Comparison of ENCODE assay signal across 18 mouse cellular contexts in genomic region chr4:126502141-126502976, GRCm38 (mm10). TPM values are rescaled to one million over a fixed set of nuclear protein-coding genes. Genes with fewer than 3 reads are reported as not detected.
DNase-seq lines count a peak whose midpoint lies in the region; ATAC-seq and TF ChIP-seq lines count a peak whose summit lies in the region.
"Had no signal": no experiment of that assay in that cellular context is flagged by ENCODE, and none has a peak within 500 bp of the region (broad histone marks: within the 10 kb centered on the region; RNA-seq: fewer than 3 reads in every experiment).

No protein-coding gene starts in this region.

- no peak; the same call in 1 of the 2 replicates for ATAC-seq in hindbrain, postnatal 0 days
- ATAC-seq: forebrain, postnatal 0 days; intestine, embryonic 15.5 days had no signal

- WGBS in hindbrain, postnatal 0 days, result 59% methylated on average over 6 of the region's 6 CpGs
- 77% methylated on average over 6 of the region's 6 CpGs for WGBS in hindbrain, embryonic 10.5 days

- intact Hi-C loops in left cerebral cortex, adult 2 months (cut with DNase I), result no loop called here

- peaks cover 10% of the 10 kb centered on the region; the same call in 1 of the 2 replicates for H3K36me3 ChIP-seq in hindbrain, postnatal 0 days (ENCODE audit: insufficient read depth, low read length)
- H3K36me3 ChIP-seq in hindbrain, embryonic 10.5 days, result peaks cover 11% of the 10 kb centered on the region
- H3K36me3 ChIP-seq: heart, embryonic 15.5 days; intestine, embryonic 15.5 days had no signal

- no peaks in the 10 kb centered on the region for H3K27me3 ChIP-seq in hindbrain, postnatal 0 days (ENCODE audit: insufficient read depth, low read length)
- H3K27me3 ChIP-seq in hindbrain, embryonic 10.5 days (ENCODE audit: insufficient read depth, poor library complexity, severe bottlenecking), result no peaks in the 10 kb centered on the region
- H3K27me3 ChIP-seq: embryonic facial prominence, embryonic 15.5 days; heart, embryonic 15.5 days; intestine, embryonic 15.5 days; limb, embryonic 15.5 days had no signal

- H3K9ac ChIP-seq in hindbrain, postnatal 0 days (replicated peaks; ENCODE audit: low read length), result no peak overlapping the region
- H3K9ac ChIP-seq: embryonic facial prominence, embryonic 15.5 days; forebrain, postnatal 0 days; heart, embryonic 15.5 days; intestine, embryonic 15.5 days; limb, embryonic 15.5 days had no signal

- no peak overlapping the region for H3K27ac ChIP-seq in hindbrain, postnatal 0 days
- no peak overlapping the region for H3K27ac ChIP-seq in hindbrain, embryonic 10.5 days
- no peak overlapping the region for H3K27ac ChIP-seq in left cerebral cortex, adult 2 months
- H3K27ac ChIP-seq: embryonic facial prominence, embryonic 15.5 days; heart, embryonic 15.5 days; intestine, embryonic 15.5 days; limb, embryonic 15.5 days; macrophage had no signal

- H3K9me3 ChIP-seq in hindbrain, postnatal 0 days (ENCODE audit: low read length), result no peaks in the 10 kb centered on the region
- no peaks in the 10 kb centered on the region for H3K9me3 ChIP-seq in hindbrain, embryonic 10.5 days
- H3K9me3 ChIP-seq: embryonic facial prominence, embryonic 15.5 days; heart, embryonic 15.5 days; intestine, embryonic 15.5 days; limb, embryonic 15.5 days had no signal

- no peak overlapping the region for H3K4me3 ChIP-seq in hindbrain, postnatal 0 days (ENCODE audit: low read length)
- no peak overlapping the region for H3K4me3 ChIP-seq in hindbrain, embryonic 10.5 days
- no peak overlapping the region for H3K4me3 ChIP-seq in left cerebral cortex, adult 2 months
- H3K4me3 ChIP-seq: embryonic facial prominence, embryonic 15.5 days; heart, embryonic 15.5 days; intestine, embryonic 15.5 days; limb, embryonic 15.5 days had no signal

- no peak overlapping the region for H3K4me2 ChIP-seq in hindbrain, postnatal 0 days (ENCODE audit: low read depth, low read length)
- H3K4me2 ChIP-seq: embryonic facial prominence, embryonic 15.5 days; heart, embryonic 15.5 days; intestine, embryonic 15.5 days; limb, embryonic 15.5 days had no signal

- H3K4me1 ChIP-seq in hindbrain, postnatal 0 days (ENCODE audit: insufficient read depth, low read length), result no peaks in the 10 kb centered on the region
- H3K4me1 ChIP-seq in hindbrain, embryonic 10.5 days (replicated peaks), result 0 out of 2 replicates have a peak, but pooled peaks cover 5% of the 10 kb centered on the region
- H3K4me1 ChIP-seq: intestine, embryonic 15.5 days; limb, embryonic 15.5 days had no signal

- no peak for TF ChIP-seq CTCF in hindbrain, postnatal 0 days (IDR thresholded peaks at IDR 0.05; ENCODE audit: low read depth)
- no peak for TF ChIP-seq CTCF in left cerebral cortex, adult 2 months (IDR thresholded peaks at IDR 0.05)

- DNase-seq in adrenal gland, postnatal 14 days, result peak; percentile 5
- no peak for DNase-seq in adrenal gland, postnatal 10 days
- peak; percentile 21 for DNase-seq in hindbrain, postnatal 0 days (ENCODE audit: low spot score)
- DNase-seq in hindbrain, embryonic 10.5 days (ENCODE audit: low spot score), result no peak
- DNase-seq in 416B (ENCODE audit: low read depth), result peak; percentile 24
- peak; percentile 11 for DNase-seq in heart, postnatal 4 days
- no peak for DNase-seq in layer of hippocampus, postnatal 25 days (ENCODE audit: extremely low spot score in 1 of 2, low spot score in 1 of 2)
- DNase-seq in left cerebral cortex, adult 2 months (ENCODE audit: extremely low spot score in 1 of 2, low spot score in 2 of 2), result no peak
- DNase-seq: adrenal gland, postnatal 25 days; forebrain, postnatal 0 days; gastrocnemius, postnatal 10 days; kidney, postnatal 36 days; right cerebral cortex, postnatal 14 days had no signal

RNA-seq across cellular contexts. Expression of gene Ago4, which starts 30.9 kb away (rescaled TPM):
- 4.3 and 5.9 TPM in 2 replicates for total RNA-seq in adrenal gland, postnatal 14 days (2021)
- 1 to 10 TPM; 4.0 to 6.4 TPM for total RNA-seq in adrenal gland, postnatal 10 days (2021)
- total RNA-seq in hindbrain, postnatal 0 days (2014; rRNA removed), result 6.7 and 9.7 TPM in 2 replicates
- polyA plus RNA-seq in hindbrain, postnatal 0 days (2015; fragmentation: Nextera tagmentation; extraction: Ambion mirVana), result 3.4 TPM in 2 replicates
- 1.8 and 2.8 TPM in 2 replicates for polyA plus RNA-seq in hindbrain, embryonic 10.5 days (2016; fragmentation: Nextera tagmentation; extraction: Ambion mirVana)
- total RNA-seq in heart, postnatal 4 days (2021), result 1 to 10 TPM; 3.5 to 3.8 TPM
- total RNA-seq in layer of hippocampus, postnatal 25 days (2021), result 1 to 10 TPM; 6.9 to 7.4 TPM
- total RNA-seq in left cerebral cortex, adult 2 months (2021), result 1 to 10 TPM; 7.6 to 9.6 TPM

RNA-seq across cellular contexts. Expression of gene Ago1, which starts 34.0 kb away (rescaled TPM):
- 27.5 and 29.3 TPM in 2 replicates for total RNA-seq in adrenal gland, postnatal 14 days (2021)
- total RNA-seq in adrenal gland, postnatal 10 days (2021), result 10 to 100 TPM; 27.1 to 34.1 TPM
- total RNA-seq in hindbrain, postnatal 0 days (2014; rRNA removed), result 42.2 TPM in 2 replicates
- 6.0 and 6.5 TPM in 2 replicates for polyA plus RNA-seq in hindbrain, postnatal 0 days (2015; fragmentation: Nextera tagmentation; extraction: Ambion mirVana)
- 11.8 and 13.2 TPM in 2 replicates for polyA plus RNA-seq in hindbrain, embryonic 10.5 days (2016; fragmentation: Nextera tagmentation; extraction: Ambion mirVana)
- 10 to 100 TPM; 16.1 to 18.2 TPM for total RNA-seq in heart, postnatal 4 days (2021)
- total RNA-seq in layer of hippocampus, postnatal 25 days (2021), result 10 to 100 TPM; 58.5 to 76.4 TPM
- 10 to 100 TPM; 47.2 to 52.2 TPM for total RNA-seq in left cerebral cortex, adult 2 months (2021)

RNA-seq across cellular contexts. Expression of gene Clspn, which starts 54.4 kb away (rescaled TPM):
- 10.2 and 11.3 TPM in 2 replicates for total RNA-seq in adrenal gland, postnatal 14 days (2021)
- total RNA-seq in adrenal gland, postnatal 10 days (2021), result 1 to 10 TPM; 8.5 to 8.9 TPM
- total RNA-seq in hindbrain, postnatal 0 days (2014; rRNA removed), result 2.0 and 6.3 TPM in 2 replicates
- 5.9 and 8.7 TPM in 2 replicates for polyA plus RNA-seq in hindbrain, postnatal 0 days (2015; fragmentation: Nextera tagmentation; extraction: Ambion mirVana)
- polyA plus RNA-seq in hindbrain, embryonic 10.5 days (2016; fragmentation: Nextera tagmentation; extraction: Ambion mirVana), result 41.8 and 58.7 TPM in 2 replicates
- 10 to 100 TPM; 18.3 to 21.7 TPM for total RNA-seq in heart, postnatal 4 days (2021)
- 1 to 10 TPM; 1.1 to 2.5 TPM for total RNA-seq in layer of hippocampus, postnatal 25 days (2021)
- under 1 TPM; 0.63 to 0.75 TPM for total RNA-seq in left cerebral cortex, adult 2 months (2021)

Comparison
In these comparisons a context has a peak if more than half of its experiments do, and no peak if none do; other contexts are left out.
1. DNase-seq: peak in adrenal gland, postnatal 14 days (single experiment), hindbrain, postnatal 0 days (single experiment), 416B (single experiment) and heart, postnatal 4 days (single experiment); none in adrenal gland, postnatal 10 days (single experiment), hindbrain, embryonic 10.5 days (single experiment), layer of hippocampus, postnatal 25 days (0 of 2) and left cerebral cortex, adult 2 months (0 of 2).